In the genomic region with DNA sequence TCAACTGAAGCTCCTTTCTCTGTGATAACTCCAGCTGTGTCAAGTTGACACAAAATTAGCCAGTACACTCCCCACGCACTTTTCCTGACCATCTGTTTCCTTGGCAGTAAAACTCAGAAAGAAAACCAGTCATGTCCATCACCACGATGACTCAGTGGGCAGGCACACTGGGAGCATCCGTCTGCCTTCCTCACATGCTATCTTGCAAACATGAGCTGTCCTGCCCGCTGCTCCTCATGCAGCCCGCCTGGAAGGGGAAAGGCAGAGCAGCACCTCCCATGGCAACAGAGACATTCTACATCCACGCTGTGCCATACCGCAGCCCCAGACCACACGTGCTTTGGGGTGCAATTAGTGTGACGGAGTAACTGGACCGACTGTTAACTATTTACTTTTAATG, we compare ENCODE assay signal across 8 mouse cellular contexts. TPM values are rescaled to one million over a fixed set of nuclear protein-coding genes. Genes with fewer than 3 reads are reported as not detected.
DNase-seq lines count a peak whose midpoint lies in the region; ATAC-seq and TF ChIP-seq lines count a peak whose summit lies in the region.

No protein-coding gene starts in this region.

- TF ChIP-seq CTCF in G1E (IDR thresholded peaks at IDR 0.05; ENCODE audit: low read depth, low read length): no peak

- H3K36me3 ChIP-seq in forebrain, embryonic 14.5 days (ENCODE audit: control insufficient read depth, insufficient read depth, low read length): no peaks in the 10 kb centered on the region
- no peaks in the 10 kb centered on the region for H3K36me3 ChIP-seq in forebrain, embryonic 15.5 days
- no peaks in the 10 kb centered on the region for H3K36me3 ChIP-seq in G1E (replicated peaks)

- H3K4me1 ChIP-seq in forebrain, embryonic 14.5 days (ENCODE audit: control insufficient read depth, insufficient read depth, low read length): 0 out of 2 replicates have a peak, but pooled peaks cover 3% of the 10 kb centered on the region
- peaks cover 2% of the 10 kb centered on the region; the same call in 1 of the 2 replicates for H3K4me1 ChIP-seq in forebrain, embryonic 15.5 days
- H3K4me1 ChIP-seq in G1E (ENCODE audit: insufficient read depth, low read depth, low read length): peaks cover 76% of the 10 kb centered on the region

- H3K9ac ChIP-seq in forebrain, embryonic 14.5 days (ENCODE audit: low read length): no peak overlapping the region
- no peak overlapping the region for H3K9ac ChIP-seq in forebrain, embryonic 15.5 days (replicated peaks)

- WGBS in forebrain, embryonic 14.5 days: 46% methylated on average over 10 of the region's 10 CpGs
- 42% methylated on average over 10 of the region's 10 CpGs for WGBS in forebrain, embryonic 15.5 days

- H3K9me3 ChIP-seq in forebrain, embryonic 14.5 days (replicated peaks; ENCODE audit: control insufficient read depth, low read length): no peaks in the 10 kb centered on the region
- no peaks in the 10 kb centered on the region for H3K9me3 ChIP-seq in forebrain, embryonic 15.5 days
- no peaks in the 10 kb centered on the region for H3K9me3 ChIP-seq in G1E (replicated peaks)

- no peak for ATAC-seq in forebrain, embryonic 14.5 days
- no peak for ATAC-seq in forebrain, embryonic 15.5 days (replicated peaks)
- ATAC-seq in G1E (ENCODE audit: extremely low read depth, insufficient number of reproducible peaks, low FRiP score, poor library complexity, severe bottlenecking): no peak

- H3K4me3 ChIP-seq in forebrain, embryonic 14.5 days (ENCODE audit: low read depth, low read length): no peak overlapping the region
- H3K4me3 ChIP-seq in forebrain, embryonic 15.5 days: no peak overlapping the region
- H3K4me3 ChIP-seq in G1E (ENCODE audit: low read depth, low read length): peak overlapping the region; percentile 13; the same call in 1 of the 2 replicates

- DNase-seq in forebrain, embryonic 14.5 days (ENCODE audit: low spot score): peak; percentile 7
- DNase-seq in G1E (ENCODE audit: low spot score): no peak
- peak; percentile 41 to 72 for DNase-seq in frontal cortex, postnatal 10 days (ENCODE audit: low spot score in 2 of 2)
- DNase-seq in left cerebral cortex, adult 18-20 months (ENCODE audit: low spot score in 2 of 2): peak; percentile 84 to 90
- DNase-seq in thymus, postnatal 36 days: no peak
- no peak for DNase-seq in spleen, adult 12 weeks (ENCODE audit: low spot score)
- DNase-seq in embryo, embryonic 10.5 days (ENCODE audit: low spot score): no peak

- H3K4me2 ChIP-seq in forebrain, embryonic 14.5 days (ENCODE audit: low read length): no peak overlapping the region
- no peak overlapping the region for H3K4me2 ChIP-seq in forebrain, embryonic 15.5 days (replicated peaks)

- H3K27ac ChIP-seq in forebrain, embryonic 14.5 days (ENCODE audit: low read depth, low read length): no peak overlapping the region
- no peak overlapping the region for H3K27ac ChIP-seq in forebrain, embryonic 15.5 days (replicated peaks)

- no peaks in the 10 kb centered on the region for H3K27me3 ChIP-seq in forebrain, embryonic 14.5 days (replicated peaks; ENCODE audit: control insufficient read depth, insufficient read depth, low read length)
- H3K27me3 ChIP-seq in forebrain, embryonic 15.5 days: no peaks in the 10 kb centered on the region
- no peaks in the 10 kb centered on the region for H3K27me3 ChIP-seq in G1E (ENCODE audit: insufficient read depth, low read length)

RNA-seq across cellular contexts. Expression of a gene that starts 6.3 kb away (rescaled TPM):
- polyA plus RNA-seq in forebrain, embryonic 14.5 days (2014; fragmentation: Nextera tagmentation; extraction: Ambion mirVana): 0.17 and 0.51 TPM in 2 replicates
- 0.22 and 0.42 TPM in 2 replicates for polyA plus RNA-seq in forebrain, embryonic 15.5 days (2015; fragmentation: Nextera tagmentation; extraction: Ambion mirVana)
- 22.7 and 25.7 TPM in 2 replicates for total RNA-seq in G1E (2014; fragmentation: Nextera tagmentation)
- total RNA-seq in G1E (2017): 2.8 and 4.3 TPM in 2 replicates
- polyA plus RNA-seq in G1E (2012): 5.0 and 5.4 TPM in 2 replicates
- 1 to 10 TPM in 1 of 2 experiments, under 1 TPM in 1; 0.89 to 1.3 TPM for total RNA-seq in left cerebral cortex, adult 18-20 months (2021)

RNA-seq across cellular contexts. Expression of a gene that starts 21.5 kb away (rescaled TPM):
- polyA plus RNA-seq in forebrain, embryonic 14.5 days (2014; fragmentation: Nextera tagmentation; extraction: Ambion mirVana): not detected in 2 replicates
- not detected in 2 replicates for polyA plus RNA-seq in forebrain, embryonic 15.5 days (2015; fragmentation: Nextera tagmentation; extraction: Ambion mirVana)
- total RNA-seq in G1E (2014; fragmentation: Nextera tagmentation) (4.7 TPM in 1 of 2 replicates, not detected in the other), G1E (2017) (not detected in 2 replicates)
- polyA plus RNA-seq in G1E (2012): 1,146 and 1,190 TPM in 2 replicates
- not detected for total RNA-seq in left cerebral cortex, adult 18-20 months (2021)

RNA-seq across cellular contexts. Expression of a gene that starts 21.5 kb away (rescaled TPM):
- 107 and 126 TPM in 2 replicates for polyA plus RNA-seq in forebrain, embryonic 14.5 days (2014; fragmentation: Nextera tagmentation; extraction: Ambion mirVana)
- 102 and 113 TPM in 2 replicates for polyA plus RNA-seq in forebrain, embryonic 15.5 days (2015; fragmentation: Nextera tagmentation; extraction: Ambion mirVana)
- total RNA-seq in G1E (2014; fragmentation: Nextera tagmentation) (210 and 232 TPM in 2 replicates), G1E (2017) (836 and 871 TPM in 2 replicates)
- 163 and 234 TPM in 2 replicates for polyA plus RNA-seq in G1E (2012)
- total RNA-seq in left cerebral cortex, adult 18-20 months (2021): 100 to 1,000 TPM; 140 to 142 TPM

RNA-seq across cellular contexts. Expression of a gene that starts 26.4 kb away (rescaled TPM):
- polyA plus RNA-seq in forebrain, embryonic 14.5 days (2014; fragmentation: Nextera tagmentation; extraction: Ambion mirVana): 0.71 and 0.83 TPM in 2 replicates
- 0.54 and 1.0 TPM in 2 replicates for polyA plus RNA-seq in forebrain, embryonic 15.5 days (2015; fragmentation: Nextera tagmentation; extraction: Ambion mirVana)
- total RNA-seq in G1E (2014; fragmentation: Nextera tagmentation) (not detected in 2 replicates), G1E (2017) (0.11 TPM in 1 of 2 replicates, not detected in the other)
- not detected in 2 replicates for polyA plus RNA-seq in G1E (2012)
- 1 to 10 TPM in 1 of 2 experiments, under 1 TPM in 1; 0.82 to 1.5 TPM for total RNA-seq in left cerebral cortex, adult 18-20 months (2021)

Comparison
In these comparisons a context has a peak if more than half of its experiments do, and no peak if none do; other contexts are left out.
1. DNase-seq: peak in forebrain, embryonic 14.5 days (single experiment), frontal cortex, postnatal 10 days (2 of 2) and left cerebral cortex, adult 18-20 months (2 of 2); none in G1E (single experiment), thymus, postnatal 36 days (0 of 2), spleen, adult 12 weeks (single experiment) and embryo, embryonic 10.5 days (single experiment).
2. RNA of a gene that starts 21.5 kb away (polyA plus RNA-seq): 1,146 to 1,190 TPM in G1E; not detected in forebrain, embryonic 14.5 days and not detected in forebrain, embryonic 15.5 days; every median in the first group is over 100 times any median in the second.